Mouse (Mus musculus): ENCODE measurements at regions not wholly inside any gene's neighbourhood (a gene's known extent, or its start where the extent isn't known, plus 50 kb on each side); places are given as distances from the start of the nearest gene placed in this dataset.

DNA sequence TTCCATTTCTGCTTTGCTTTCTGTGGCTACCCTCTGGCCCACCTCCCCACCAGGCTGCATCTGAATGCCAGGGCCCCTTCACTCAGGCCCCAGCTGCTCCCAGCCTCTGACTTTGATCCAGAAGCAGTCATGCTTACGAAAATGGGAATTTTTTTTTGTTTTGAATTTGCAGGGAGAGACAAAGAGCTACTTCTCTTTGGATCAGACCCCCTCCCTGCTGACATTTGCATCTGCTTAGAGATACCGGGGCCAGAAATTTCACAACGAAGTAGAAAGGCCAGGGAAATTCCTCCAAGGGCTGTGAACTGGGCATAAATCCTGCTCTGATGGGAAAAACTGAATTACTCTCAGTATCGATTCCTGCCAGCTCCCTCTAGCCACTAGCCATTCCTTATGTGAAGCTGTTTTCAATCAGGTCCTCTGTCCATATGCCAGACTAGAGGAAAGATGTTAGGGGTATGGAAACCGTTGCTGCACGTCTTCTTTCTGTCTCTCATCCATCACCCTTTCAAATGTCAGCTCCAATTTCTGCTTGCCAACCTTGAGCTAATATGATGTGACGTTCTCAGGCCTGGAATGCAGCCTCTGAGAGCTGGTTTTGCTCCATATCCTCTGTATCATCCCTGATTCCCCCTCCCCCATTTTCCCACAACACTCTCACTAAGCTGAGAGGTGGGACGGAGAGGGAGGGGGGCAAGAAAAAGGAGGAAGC lies 62.4 kb upstream of the S1pr3 start:
- H3K9me3 ChIP-seq: no peaks in the 10 kb centered on the region
- H3K4me1 ChIP-seq: peaks cover 26% of the 10 kb centered on the region
- H3K27ac ChIP-seq: peak overlapping the region; percentile 83
- WGBS: 14% methylated on average over 8 of the region's 8 CpGs
- H3K9ac ChIP-seq: no peak overlapping the region
- ATAC-seq (ENCODE audit: insufficient number of reproducible peaks, insufficient read depth, low FRiP score, low TSS enrichment): peak; percentile 57; the same call in 1 of the 2 replicates
- H3K4me3 ChIP-seq: no peak overlapping the region
- H3K4me2 ChIP-seq (replicated peaks): 0 out of 2 replicates have a peak overlapping the region, but pooled peaks have one; percentile 7
- H3K27me3 ChIP-seq: no peaks in the 10 kb centered on the region
- H3K36me3 ChIP-seq: no peaks in the 10 kb centered on the region

DNA sequence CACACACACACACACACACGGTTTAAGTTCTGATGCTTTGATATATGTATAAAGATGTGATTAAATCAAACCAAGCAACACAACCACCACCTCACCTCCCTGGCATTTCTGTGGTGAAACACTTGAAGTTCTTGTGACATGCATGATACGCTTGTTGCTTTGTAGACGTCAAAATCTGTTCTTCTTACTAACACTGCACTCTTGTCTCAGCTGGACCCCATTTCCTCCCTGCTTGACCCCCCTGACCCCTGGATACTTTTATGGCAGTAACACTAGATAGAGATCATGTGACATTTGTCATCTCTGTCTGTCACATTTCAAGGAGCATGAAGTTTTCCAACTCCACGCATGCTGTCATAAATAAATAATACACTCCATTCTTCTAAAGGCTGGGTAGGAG lies 59.7 kb upstream of the S1pr3 start:
- no peaks in the 10 kb centered on the region for H3K36me3 ChIP-seq
- H3K9me3 ChIP-seq: no peaks in the 10 kb centered on the region
- 0 out of 2 replicates have a peak overlapping the region, but pooled peaks have one; percentile 46 for H3K27ac ChIP-seq
- H3K4me1 ChIP-seq: peaks cover 26% of the 10 kb centered on the region
- no peaks in the 10 kb centered on the region for H3K27me3 ChIP-seq
- H3K4me2 ChIP-seq (replicated peaks): no peak overlapping the region
- WGBS: 42% methylated on average over 4 of the region's 4 CpGs
- H3K4me3 ChIP-seq: no peak overlapping the region
- no peak overlapping the region for H3K9ac ChIP-seq
- ATAC-seq (ENCODE audit: insufficient number of reproducible peaks, insufficient read depth, low FRiP score, low TSS enrichment): no peak

DNA sequence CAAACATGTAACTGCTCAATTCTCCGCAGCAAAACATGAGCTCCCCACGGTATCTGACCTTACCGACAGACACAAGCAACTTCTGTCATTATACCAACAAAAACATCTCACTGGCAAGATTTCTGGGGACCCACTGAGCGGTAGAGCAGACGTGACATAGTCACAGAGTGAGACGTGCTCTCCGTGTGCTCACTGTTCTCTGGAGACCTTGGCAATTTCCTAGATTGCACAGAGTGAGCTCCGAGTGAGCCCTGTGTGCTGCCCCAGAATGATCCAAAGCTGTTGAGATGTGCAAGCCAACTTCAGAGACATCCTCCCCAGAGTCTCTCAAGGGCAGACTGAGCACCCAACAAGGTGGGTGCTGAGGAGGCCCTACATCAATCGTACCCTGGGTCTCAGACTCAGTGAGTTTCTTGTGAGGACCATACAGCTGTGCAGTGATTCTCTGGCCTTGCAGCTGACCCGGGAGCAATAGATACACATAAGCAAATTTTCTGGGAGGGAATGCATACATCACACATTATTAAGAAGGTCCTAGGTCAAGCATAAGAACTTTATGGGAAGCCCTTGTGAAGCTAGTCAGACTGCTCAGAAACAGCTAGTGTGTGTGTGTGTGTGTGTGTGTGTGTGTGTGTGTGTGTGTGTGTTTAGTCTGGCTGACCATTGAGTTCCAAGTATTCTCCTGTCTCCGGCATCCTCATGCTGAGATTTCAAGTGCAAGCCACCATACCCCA lies 58.5 kb upstream of the S1pr3 start:
- ATAC-seq (ENCODE audit: insufficient number of reproducible peaks, insufficient read depth, low FRiP score, low TSS enrichment): no peak
- 73% methylated on average over 11 of the region's 11 CpGs for WGBS
- Histone ChIP-seq H3K4me1 (peaks cover 28% of the 10 kb centered on the region), H3K36me3 (no peaks in the 10 kb centered on the region), H3K9me3 (no peaks in the 10 kb centered on the region), H3K4me2 (replicated peaks) (no peak overlapping the region), H3K4me3 (no peak overlapping the region), H3K27ac (no peak overlapping the region), H3K27me3 (no peaks in the 10 kb centered on the region), H3K9ac (no peak overlapping the region)

DNA sequence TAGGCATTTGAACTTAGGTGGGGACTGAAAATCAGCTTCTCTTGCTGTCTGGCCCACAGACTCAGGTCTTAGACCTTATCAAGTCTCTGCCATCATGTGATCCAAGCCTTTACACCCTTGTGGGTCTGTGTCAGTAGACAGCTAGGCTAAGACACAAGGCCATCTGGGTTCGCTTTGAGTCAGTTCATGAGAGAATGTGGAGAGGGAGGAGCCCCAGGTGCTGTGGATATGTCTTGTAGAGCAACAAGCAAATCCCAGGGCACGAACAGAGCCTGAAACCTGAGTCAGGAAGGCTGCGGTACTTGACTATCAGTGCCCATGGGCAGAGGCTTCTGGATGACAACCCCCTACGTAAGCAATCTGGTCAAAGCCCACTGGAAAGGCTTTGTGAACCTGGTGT lies 55.6 kb upstream of the S1pr3 start:
- Histone ChIP-seq H3K4me3 (no peak overlapping the region), H3K9me3 (no peaks in the 10 kb centered on the region), H3K9ac (no peak overlapping the region), H3K36me3 (no peaks in the 10 kb centered on the region), H3K27me3 (no peaks in the 10 kb centered on the region), H3K4me2 (replicated peaks) (no peak overlapping the region), H3K27ac (no peak overlapping the region), H3K4me1 (peaks cover 29% of the 10 kb centered on the region)
- WGBS: 59% methylated on average over 4 of the region's 4 CpGs
- no peak for ATAC-seq (ENCODE audit: insufficient number of reproducible peaks, insufficient read depth, low FRiP score, low TSS enrichment)

DNA sequence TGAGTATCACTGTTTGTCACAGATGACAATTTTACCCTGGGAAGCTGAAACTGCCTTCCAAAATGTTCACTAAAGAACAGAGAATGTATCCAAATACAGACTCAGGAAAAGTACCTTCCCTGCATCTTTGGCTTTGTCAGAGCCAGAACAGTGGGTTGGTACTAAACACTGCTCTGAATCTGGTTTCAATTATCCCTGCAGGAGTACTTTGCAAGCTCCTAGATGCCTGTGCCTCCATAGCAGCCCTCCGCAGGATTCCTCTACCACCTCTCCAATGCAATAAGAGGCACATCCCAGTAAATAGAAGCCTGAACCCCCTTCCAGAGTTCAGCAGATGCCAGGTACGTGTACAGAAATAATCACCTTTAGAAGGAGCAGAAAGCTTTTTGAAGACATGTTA lies 52.9 kb upstream of the S1pr3 start:
- Histone ChIP-seq H3K4me1 (peaks cover 15% of the 10 kb centered on the region), H3K4me3 (no peak overlapping the region), H3K4me2 (replicated peaks) (no peak overlapping the region), H3K27ac (peak overlapping the region; percentile 91), H3K27me3 (no peaks in the 10 kb centered on the region), H3K9ac (no peak overlapping the region), H3K36me3 (no peaks in the 10 kb centered on the region), H3K9me3 (no peaks in the 10 kb centered on the region)
- ATAC-seq (ENCODE audit: insufficient number of reproducible peaks, insufficient read depth, low FRiP score, low TSS enrichment): peak; percentile 56; the same call in 1 of the 2 replicates
- WGBS: 13% methylated on average over 2 of the region's 2 CpGs

Data from embryonic facial prominence, embryonic 12.5 days (tissue).